Mouse (Mus musculus): ENCODE results near the gene Hoxb4.

Hoxb4 gene

GRCm38 (mm10) chr11:96313806-96314428 lies 4.2 kb upstream of the Hoxb4 start:
- no peak for DNase-seq (ENCODE audit: low spot score)

- DNase-seq (ENCODE audit: low spot score) = no peak
Measured at GRCm38 (mm10) chr11:96314671-96315343, 3.3 kb upstream of the Hoxb4 start.

- DNase-seq (ENCODE audit: low spot score) = no peak
Measured at GRCm38 (mm10) chr11:96315344-96315681, 2.8 kb upstream of the Hoxb4 start.

- DNase-seq (ENCODE audit: low spot score) = no peak
Measured at GRCm38 (mm10) chr11:96316696-96317607, 1.1 kb upstream of the Hoxb4 start.

GRCm38 (mm10) chr11:96318368-96319070 lies 452 bp downstream of the Hoxb4 start:
- peak; percentile 63 for DNase-seq (ENCODE audit: low spot score)

- no peak for DNase-seq (ENCODE audit: low spot score)
Measured at GRCm38 (mm10) chr11:96319071-96319902, 1.2 kb downstream of the Hoxb4 start.

GRCm38 (mm10) chr11:96319910-96320309 lies 1.8 kb downstream of the Hoxb4 start:
- DNase-seq (ENCODE audit: low spot score) = peak; percentile 45

GRCm38 (mm10) chr11:96320688-96321087 lies 2.6 kb downstream of the Hoxb4 start:
- no peak for DNase-seq (ENCODE audit: low spot score)

- DNase-seq (ENCODE audit: low spot score) = no peak
Measured at GRCm38 (mm10) chr11:96321846-96322245, 3.8 kb downstream of the Hoxb4 start.

GRCm38 (mm10) chr11:96322738-96323137 lies 4.7 kb downstream of the Hoxb4 start:
- no peak for DNase-seq (ENCODE audit: low spot score)

GRCm38 (mm10) chr11:96323154-96323553 lies 5.1 kb downstream of the Hoxb4 start, which contains the start of gene Hoxb3:
TSS of gene Hoxb3 (plus strand) at chr11:96323326.
- DNase-seq (ENCODE audit: low spot score) = no peak

- DNase-seq (ENCODE audit: low spot score) = no peak
Measured at GRCm38 (mm10) chr11:96324125-96324524, 6.1 kb downstream of the Hoxb4 start.

- DNase-seq (ENCODE audit: low spot score) = no peak
Measured at GRCm38 (mm10) chr11:96324965-96325364, 6.9 kb downstream of the Hoxb4 start.

GRCm38 (mm10) chr11:96325747-96326212 lies 7.7 kb downstream of the Hoxb4 start:
- DNase-seq (ENCODE audit: low spot score) = no peak

GRCm38 (mm10) chr11:96326705-96327104 lies 8.6 kb downstream of the Hoxb4 start:
- DNase-seq (ENCODE audit: low spot score) = no peak

- DNase-seq (ENCODE audit: low spot score) = no peak
Measured at GRCm38 (mm10) chr11:96327122-96327521, 9.1 kb downstream of the Hoxb4 start.

GRCm38 (mm10) chr11:96327750-96328149 lies 9.7 kb downstream of the Hoxb4 start:
- no peak for DNase-seq (ENCODE audit: low spot score)

- DNase-seq (ENCODE audit: low spot score) = no peak
Measured at GRCm38 (mm10) chr11:96328605-96329004, 10.5 kb downstream of the Hoxb4 start.

GRCm38 (mm10) chr11:96332105-96332504 lies 14.0 kb downstream of the Hoxb4 start:
- no peak for DNase-seq (ENCODE audit: low spot score)

GRCm38 (mm10) chr11:96332618-96333032 lies 14.6 kb downstream of the Hoxb4 start:
- DNase-seq (ENCODE audit: low spot score) = no peak
